Comparison of ENCODE assay signal across 19 mouse cellular contexts in genomic region chr1:153215676-153216075, GRCm38 (mm10). TPM values are rescaled to one million over a fixed set of nuclear protein-coding genes. Genes with fewer than 3 reads are reported as not detected.
"Had no signal": no experiment of that assay in that cellular context is flagged by ENCODE, and none has a peak within 500 bp of the region (broad histone marks: within the 10 kb centered on the region; RNA-seq: fewer than 3 reads in every experiment).

No protein-coding gene starts in this region.

- H3K9ac ChIP-seq: liver, embryonic 13.5 days; lung, embryonic 14.5 days; midbrain, embryonic 13.5 days; neural tube, embryonic 13.5 days had no signal

- H3K27me3 ChIP-seq: liver, embryonic 13.5 days; midbrain, embryonic 13.5 days; neural tube, embryonic 13.5 days had no signal

- H3K27ac ChIP-seq: layer of hippocampus, adult 2 months; liver, embryonic 13.5 days; macrophage; midbrain, embryonic 10.5 days; midbrain, embryonic 13.5 days; neural tube, embryonic 13.5 days had no signal

- DNase-seq: kidney, adult 18-20 months; kidney, adult 9 months; kidney, postnatal 14 days; kidney, postnatal 4 days; layer of hippocampus, adult 9-11 months; liver, embryonic 13.5 days; lung, embryonic 14.5 days had no signal

- H3K4me3 ChIP-seq: layer of hippocampus, adult 2 months; liver, embryonic 13.5 days; megakaryocyte, embryonic 14.5 days; midbrain, embryonic 10.5 days; midbrain, embryonic 13.5 days; myocyte; neural tube, embryonic 13.5 days had no signal

- H3K4me1 ChIP-seq: liver, embryonic 13.5 days; megakaryocyte, embryonic 14.5 days; midbrain, embryonic 13.5 days had no signal

- ATAC-seq: intestine, embryonic 16.5 days; lung, postnatal 0 days; midbrain, embryonic 13.5 days; midbrain, embryonic 16.5 days had no signal

- H3K9me3 ChIP-seq: liver, embryonic 13.5 days; megakaryocyte, embryonic 14.5 days; midbrain, embryonic 10.5 days; midbrain, embryonic 13.5 days; neural tube, embryonic 13.5 days had no signal

RNA-seq across cellular contexts. Expression of gene Lamc2, which starts 29.4 kb away (rescaled TPM):
- total RNA-seq: monocyte, adult 5-6 weeks; neutrophil, adult 5-6 weeks had no signal
- polyA plus RNA-seq: macrophage had no signal
